Mouse (Mus musculus) hindbrain, embryonic 14.5 days (tissue): ENCODE measurements around the gene Spata13. TPM values are rescaled to one million over a fixed set of nuclear protein-coding genes. Genes with fewer than 3 reads are reported as not detected.

Experiments
- ATAC-seq: fragments of 200-750 bp; cut with Nextera tagmentation; 2 replicates; pipeline ENCODE4 v1.8.0; 2017; ENCODE audit warnings: moderate number of reproducible peaks, mild to moderate bottlenecking, moderate TSS enrichment, moderate library complexity; ENCODE audit not compliant: low FRiP score
- DNase-seq: peaks from one replicate; pipeline ENCODE4 v3.0.0-alpha.2; 2015; ENCODE audit warnings: low spot score
- H3K27ac ChIP-seq: fragments of 300-500 bp; sonication (generic); 2 replicates; pipeline ENCODE4 v1.5.1; 2014; ENCODE audit warnings: mild to moderate bottlenecking, moderate library complexity
- H3K27me3 ChIP-seq: fragments of 300-500 bp; sonication (generic); 2 replicates; pipeline ENCODE4 v1.6.1; 2014; ENCODE audit warnings: mild to moderate bottlenecking, low read length, mixed read lengths; ENCODE audit not compliant: control insufficient read depth, insufficient read depth
- H3K36me3 ChIP-seq: fragments of 300-500 bp; sonication (generic); replicated peaks from 2 replicates; pipeline ENCODE4 v1.6.1; 2014; ENCODE audit not compliant: control insufficient read depth, insufficient read depth
- H3K4me1 ChIP-seq: fragments of 300-500 bp; sonication (generic); replicated peaks from 2 replicates; pipeline ENCODE4 v1.6.1; 2014; ENCODE audit warnings: antibody characterized with exemption, low read length, mixed read lengths; ENCODE audit not compliant: control insufficient read depth, insufficient read depth
- H3K4me2 ChIP-seq: fragments of 300-500 bp; sonication (generic); replicated peaks from 2 replicates; pipeline ENCODE4 v1.6.1; 2014; ENCODE audit warnings: mild to moderate bottlenecking, moderate library complexity
- H3K4me3 ChIP-seq: fragments of 300-500 bp; sonication (generic); replicated peaks from 2 replicates; pipeline ENCODE4 v1.5.1; 2014; ENCODE audit warnings: mild to moderate bottlenecking, low read length
- H3K9ac ChIP-seq: fragments of 300-500 bp; sonication (generic); 2 replicates; pipeline ENCODE4 v1.6.1; 2014
- H3K9me3 ChIP-seq: fragments of 300-500 bp; sonication (generic); 2 replicates; pipeline ENCODE4 v1.6.1; 2016; ENCODE audit warnings: low read length; ENCODE audit not compliant: control insufficient read depth
- WGBS: fragments of 180-500 bp; shearing (Covaris S2); extraction: QIAGEN DNeasy Blood & Tissue Kit; methylation state at CpG from one replicate; pipeline ENCODE4 v1.1.7; 2014; 5-methylcytosine and 5-hydroxymethylcytosine counted together
- polyA plus RNA-seq: library from polyadenylated mRNA; unstranded; fragments of >200 nt; fragmentation: Nextera tagmentation; extraction: Ambion mirVana; gene quantifications from 2 replicates; pipeline ENCODE4 v1.2.1, GENCODE M21; 2014

The Spata13 gene
- polyA plus RNA-seq, 1 experiment from 2014 or later: 26.2 TPM

GRCm38 (mm10) chr14:60682361-60683023 lies 48.7 kb downstream of the Spata13 start:
- Histone ChIP-seq H3K9ac (no peak overlapping the region), H3K27me3 (no peaks in the 10 kb centered on the region), H3K36me3 (no peaks in the 10 kb centered on the region), H3K9me3 (no peaks in the 10 kb centered on the region), H3K4me2 (no peak overlapping the region), H3K4me3 (no peak overlapping the region), H3K4me1 (peaks cover 22% of the 10 kb centered on the region), H3K27ac (no peak overlapping the region)
- WGBS: 56% methylated on average over 12 of the region's 12 CpGs
- DNase-seq: no peak
- ATAC-seq: 0 out of 2 replicates have a peak, but pooled peaks have one; percentile 38

- Histone ChIP-seq H3K36me3 (no peaks in the 10 kb centered on the region), H3K4me3 (no peak overlapping the region), H3K4me2 (no peak overlapping the region), H3K9me3 (no peaks in the 10 kb centered on the region), H3K4me1 (peaks cover 29% of the 10 kb centered on the region), H3K27ac (0 out of 2 replicates have a peak overlapping the region, but pooled peaks have one; percentile 26), H3K9ac (no peak overlapping the region), H3K27me3 (no peaks in the 10 kb centered on the region)
- 60% methylated on average over 10 of the region's 10 CpGs for WGBS
- no peak for ATAC-seq
- DNase-seq: no peak
These were observed 50.2 kb downstream of the Spata13 start for GRCm38 (mm10) chr14:60683989-60684388.

GRCm38 (mm10) chr14:60686733-60687132 lies 52.9 kb downstream of the Spata13 start:
- Histone ChIP-seq H3K9ac (no peak overlapping the region), H3K27me3 (no peaks in the 10 kb centered on the region), H3K4me1 (peaks cover 35% of the 10 kb centered on the region), H3K9me3 (no peaks in the 10 kb centered on the region), H3K4me2 (peak overlapping the region; percentile 36), H3K27ac (peak overlapping the region; percentile 26; the same call in 1 of the 2 replicates), H3K36me3 (no peaks in the 10 kb centered on the region), H3K4me3 (no peak overlapping the region)
- DNase-seq (no peak), ATAC-seq (no peak)
- WGBS: 41% methylated on average over 11 of the region's 11 CpGs

- no peak for ATAC-seq
- peak overlapping the region; percentile 36 for H3K4me2 ChIP-seq
- H3K36me3 ChIP-seq: no peaks in the 10 kb centered on the region
- peak overlapping the region; percentile 26; the same call in 1 of the 2 replicates for H3K27ac ChIP-seq
- peak; percentile 45 for DNase-seq
- no peak overlapping the region for H3K4me3 ChIP-seq
- no peaks in the 10 kb centered on the region for H3K9me3 ChIP-seq
- peaks cover 31% of the 10 kb centered on the region for H3K4me1 ChIP-seq
- H3K27me3 ChIP-seq: no peaks in the 10 kb centered on the region
- H3K9ac ChIP-seq: no peak overlapping the region
- 14% methylated on average over 7 of the region's 7 CpGs for WGBS
These were observed 53.4 kb downstream of the Spata13 start for GRCm38 (mm10) chr14:60687241-60687640.

- 24% methylated on average over 7 of the region's 7 CpGs for WGBS
- Histone ChIP-seq H3K27me3 (no peaks in the 10 kb centered on the region), H3K27ac (no peak overlapping the region), H3K9ac (no peak overlapping the region), H3K4me1 (peaks cover 30% of the 10 kb centered on the region; the same call in 1 of the 2 replicates), H3K4me3 (no peak overlapping the region), H3K36me3 (no peaks in the 10 kb centered on the region), H3K4me2 (no peak overlapping the region), H3K9me3 (no peaks in the 10 kb centered on the region)
- DNase-seq (peak; percentile 72), ATAC-seq (peak; percentile 69)
These were observed 54.9 kb downstream of the Spata13 start for GRCm38 (mm10) chr14:60688509-60689205.

- no peaks in the 10 kb centered on the region for H3K27me3 ChIP-seq
- no peak for DNase-seq
- H3K27ac ChIP-seq: no peak overlapping the region
- H3K4me2 ChIP-seq: no peak overlapping the region
- no peaks in the 10 kb centered on the region for H3K9me3 ChIP-seq
- WGBS: 78% methylated on average over 5 of the region's 5 CpGs
- no peak overlapping the region for H3K4me3 ChIP-seq
- H3K9ac ChIP-seq: no peak overlapping the region
- H3K36me3 ChIP-seq: no peaks in the 10 kb centered on the region
- H3K4me1 ChIP-seq: peaks cover 30% of the 10 kb centered on the region; the same call in 1 of the 2 replicates
- ATAC-seq: no peak
These were observed 56.0 kb downstream of the Spata13 start for GRCm38 (mm10) chr14:60689768-60690167.

GRCm38 (mm10) chr14:60690631-60691030 lies 56.8 kb downstream of the Spata13 start:
- H3K4me2 ChIP-seq: peak overlapping the region; percentile 6; the same call in 1 of the 2 replicates
- DNase-seq: peak; percentile 44

GRCm38 (mm10) chr14:60693122-60693536 lies 59.3 kb downstream of the Spata13 start:
- Histone ChIP-seq H3K27ac (no peak overlapping the region; the same call in 1 of the 2 replicates), H3K36me3 (no peaks in the 10 kb centered on the region; the same call in 1 of the 2 replicates), H3K27me3 (no peaks in the 10 kb centered on the region), H3K4me2 (peak overlapping the region; percentile 15; the same call in 1 of the 2 replicates), H3K9ac (no peak overlapping the region), H3K4me3 (no peak overlapping the region), H3K9me3 (no peaks in the 10 kb centered on the region), H3K4me1 (peaks cover 20% of the 10 kb centered on the region; the same call in 1 of the 2 replicates)
- 39% methylated on average over 11 of the region's 11 CpGs for WGBS
- no peak for DNase-seq
- no peak for ATAC-seq

More at GRCm38 (mm10) chr14:60690631-60691030, 56.8 kb downstream of the Spata13 start:
- peaks cover 30% of the 10 kb centered on the region; the same call in 1 of the 2 replicates for H3K4me1 ChIP-seq
- H3K9ac ChIP-seq: peak overlapping the region; percentile 28; the same call in 1 of the 2 replicates
- no peak overlapping the region for H3K27ac ChIP-seq
- no peaks in the 10 kb centered on the region for H3K27me3 ChIP-seq
- no peak for ATAC-seq
- 22% methylated on average over 7 of the region's 7 CpGs for WGBS
- H3K4me3 ChIP-seq: no peak overlapping the region
- no peaks in the 10 kb centered on the region for H3K9me3 ChIP-seq
- H3K36me3 ChIP-seq: no peaks in the 10 kb centered on the region

- DNase-seq: no peak
These were observed 59.9 kb downstream of the Spata13 start for GRCm38 (mm10) chr14:60693666-60694065.

More at GRCm38 (mm10) chr14:60693666-60694065, 59.9 kb downstream of the Spata13 start:
- Histone ChIP-seq H3K9ac (no peak overlapping the region), H3K36me3 (no peaks in the 10 kb centered on the region; the same call in 1 of the 2 replicates), H3K4me2 (no peak overlapping the region), H3K27ac (no peak overlapping the region), H3K4me3 (no peak overlapping the region), H3K9me3 (no peaks in the 10 kb centered on the region), H3K27me3 (no peaks in the 10 kb centered on the region), H3K4me1 (peaks cover 16% of the 10 kb centered on the region; the same call in 1 of the 2 replicates)
- no peak for ATAC-seq
- WGBS: 75% methylated on average over 5 of the region's 5 CpGs
